Mouse (Mus musculus) olfactory bulb, adult 2 months (tissue): Measurements from ENCODE around the gene Gorasp1.

Source experiments
- CTCF ChIP-seq: fragments of 200-500 bp; IDR thresholded peaks from 2 replicates; pipeline ENCODE4 v1.5.1; 2012; ENCODE audit warnings: low read depth, mild to moderate bottlenecking, low read length, moderate library complexity; ENCODE audit not compliant: insufficient read depth
- POLR2A ChIP-seq: fragments of 200-500 bp; IDR thresholded peaks from 2 replicates; pipeline ENCODE4 v1.6.1; 2012; ENCODE audit warnings: mild to moderate bottlenecking, low read depth, low read length, moderate library complexity; ENCODE audit not compliant: insufficient read depth

GRCm38 (mm10) chr9:119973281-119973680 lies 35.9 kb upstream of the Gorasp1 start:
- TF ChIP-seq POLR2A: no peak
- no peak for TF ChIP-seq CTCF
